Mouse (Mus musculus): ENCODE results near the gene Efcab1.
"Not testable (repeated sequence)": the region's sequence is repeated elsewhere in the genome, so short reads cannot be mapped to it uniquely, and the experiment has no call there.

Gene Efcab1

GRCm38 (mm10) chr16:14906393-14907100 is at the start of gene Efcab1:
Gene Efcab1, plus strand, starts transcription at chr16:14906606.
- peak; percentile 58 for DNase-seq (ENCODE audit: low spot score)

DNA sequence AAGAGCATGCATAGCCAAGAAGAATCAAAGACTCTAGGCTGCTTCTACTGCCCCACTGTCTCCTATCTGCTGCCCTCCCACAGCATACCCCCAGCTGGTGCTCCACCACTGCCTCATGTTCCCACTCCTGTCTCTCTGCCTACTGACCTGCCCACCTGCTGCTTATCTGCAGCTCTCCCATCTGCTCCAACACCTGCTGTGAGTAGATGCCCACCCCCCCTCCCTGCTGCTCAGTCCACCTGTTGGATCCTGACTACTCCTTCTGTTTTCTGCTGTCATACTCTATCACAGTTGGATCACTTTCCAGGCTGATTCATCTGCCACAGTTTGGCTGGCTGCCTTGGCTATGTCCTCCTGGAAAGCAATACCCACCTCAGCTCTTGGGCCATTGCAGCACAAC is 47.0 kb upstream of the Efcab1 start:
- DNase-seq (ENCODE audit: low spot score) = peak; percentile 2

GRCm38 (mm10) chr16:14884916-14885315 is 21.5 kb upstream of the Efcab1 start:
- DNase-seq (ENCODE audit: low spot score) = no peak

DNA sequence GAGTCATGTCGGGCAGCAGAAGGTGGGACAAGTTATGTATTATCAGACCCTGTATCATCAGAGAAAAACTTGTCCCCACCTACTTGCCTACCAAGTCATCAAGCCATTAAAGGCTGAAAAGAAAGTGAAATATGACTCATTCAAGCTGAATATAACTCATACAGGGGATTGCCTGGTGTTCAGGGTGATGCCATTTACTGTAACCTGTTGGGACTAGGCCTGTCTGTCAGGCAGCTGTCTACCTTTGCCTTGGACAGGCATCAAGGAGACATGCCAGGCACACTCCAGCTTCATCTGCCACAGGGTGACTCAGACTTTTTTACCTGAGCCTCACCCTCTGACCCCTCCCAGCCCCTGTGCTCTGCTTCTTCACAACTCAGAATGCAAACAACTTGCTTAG is 21.0 kb upstream of the Efcab1 start:
- no peak for DNase-seq (ENCODE audit: low spot score)

DNA sequence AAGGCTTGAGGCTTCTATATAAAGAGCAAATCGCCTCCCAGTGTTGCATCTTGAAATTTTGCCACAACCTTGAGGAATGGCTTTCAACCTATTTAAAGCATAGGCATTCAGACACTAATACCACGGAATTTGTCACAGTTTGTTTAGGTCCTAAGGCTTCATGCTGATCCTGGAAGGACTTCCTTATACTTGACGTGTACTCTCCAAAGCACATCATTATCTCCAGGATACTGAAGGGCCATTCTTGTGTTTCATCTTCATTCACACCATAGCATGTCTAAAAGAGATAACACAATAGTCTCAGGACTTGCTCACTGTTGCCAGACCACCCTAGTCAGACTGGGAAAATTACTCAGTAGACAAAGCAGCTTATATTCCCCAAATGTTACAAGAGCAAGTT is 13.9 kb upstream of the Efcab1 start:
- no peak for DNase-seq (ENCODE audit: low spot score)

DNA sequence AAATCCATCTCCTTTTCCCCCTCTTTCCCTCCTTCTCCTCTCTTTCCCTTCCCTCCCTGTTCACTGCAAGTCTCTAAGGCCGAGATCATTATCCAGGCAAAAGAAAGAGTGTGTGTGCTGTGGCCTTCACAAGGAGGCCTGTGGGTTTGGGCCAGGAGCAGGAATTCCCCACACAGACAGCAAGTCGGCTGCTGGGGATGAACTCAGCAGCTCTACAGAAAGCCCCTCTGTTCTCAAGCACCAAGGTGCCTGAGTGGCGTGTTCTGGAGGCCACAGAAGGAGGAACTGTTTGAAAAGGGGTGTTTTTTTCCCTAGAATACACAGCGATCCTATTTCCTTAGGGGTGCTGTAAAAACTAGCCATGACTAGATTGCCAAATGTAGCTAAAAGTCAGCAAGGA is 12.5 kb upstream of the Efcab1 start:
- no peak for DNase-seq (ENCODE audit: low spot score)

DNA sequence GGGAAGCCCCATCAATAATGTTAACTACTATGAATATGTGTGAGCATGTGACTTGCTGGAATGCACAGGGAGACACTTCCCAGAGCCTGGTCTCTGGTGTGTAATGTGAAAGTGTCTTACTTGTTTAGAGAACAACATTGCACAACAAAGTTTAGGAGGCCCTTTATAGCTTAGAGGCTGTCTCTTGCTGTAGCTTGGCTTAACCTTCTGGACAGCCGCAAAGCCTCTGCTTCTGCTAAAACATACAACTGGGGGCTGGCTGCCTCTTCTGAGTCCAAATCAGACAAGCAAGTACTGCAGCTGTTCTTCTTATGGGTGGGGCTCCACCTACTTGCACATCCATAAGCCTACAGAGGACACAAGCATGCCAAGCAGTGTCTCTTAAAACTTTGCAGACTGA is 11.7 kb upstream of the Efcab1 start:
- no peak for DNase-seq (ENCODE audit: low spot score)

DNA sequence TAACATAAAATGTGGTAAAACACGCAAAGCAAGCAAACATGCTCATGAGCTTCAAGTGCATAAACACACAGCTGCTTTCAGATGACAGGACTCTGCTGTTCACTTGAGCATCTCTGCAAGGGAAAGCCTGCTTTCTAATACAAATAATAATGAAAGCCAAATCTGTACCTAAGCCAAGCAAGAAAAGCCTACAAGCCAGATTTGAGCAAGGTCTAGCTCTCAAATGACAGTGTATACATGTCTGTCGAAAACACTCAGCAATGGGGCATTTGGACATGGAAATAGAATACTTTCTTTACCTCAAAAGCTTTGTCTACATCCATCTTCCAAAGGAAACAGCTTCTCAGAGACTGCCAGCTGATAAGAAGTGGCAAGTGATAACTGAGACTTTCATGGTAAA is 10.9 kb upstream of the Efcab1 start:
- no peak for DNase-seq (ENCODE audit: low spot score)

DNA sequence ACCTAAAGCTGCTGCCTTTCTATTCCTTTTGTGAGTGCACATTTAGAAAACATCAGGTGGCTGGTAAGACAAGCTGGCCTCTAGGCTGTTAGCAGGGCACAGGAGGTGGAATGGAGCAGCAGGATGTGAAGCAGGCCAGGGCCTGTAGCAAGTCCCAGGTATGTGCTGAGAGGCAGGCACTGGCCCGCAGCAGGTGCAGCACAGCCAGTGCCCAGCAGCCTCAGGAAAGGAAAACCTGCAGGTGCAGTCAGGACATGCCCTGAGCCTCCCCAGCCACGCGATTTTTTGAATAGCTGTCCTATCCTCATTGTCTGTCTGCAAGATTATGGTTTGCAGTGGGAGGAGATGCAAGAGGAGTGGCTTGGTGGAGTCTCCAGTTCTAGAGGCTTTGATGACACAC is 24.3 kb downstream of the Efcab1 start:
- DNase-seq (ENCODE audit: low spot score) = not testable (repeated sequence)

DNA sequence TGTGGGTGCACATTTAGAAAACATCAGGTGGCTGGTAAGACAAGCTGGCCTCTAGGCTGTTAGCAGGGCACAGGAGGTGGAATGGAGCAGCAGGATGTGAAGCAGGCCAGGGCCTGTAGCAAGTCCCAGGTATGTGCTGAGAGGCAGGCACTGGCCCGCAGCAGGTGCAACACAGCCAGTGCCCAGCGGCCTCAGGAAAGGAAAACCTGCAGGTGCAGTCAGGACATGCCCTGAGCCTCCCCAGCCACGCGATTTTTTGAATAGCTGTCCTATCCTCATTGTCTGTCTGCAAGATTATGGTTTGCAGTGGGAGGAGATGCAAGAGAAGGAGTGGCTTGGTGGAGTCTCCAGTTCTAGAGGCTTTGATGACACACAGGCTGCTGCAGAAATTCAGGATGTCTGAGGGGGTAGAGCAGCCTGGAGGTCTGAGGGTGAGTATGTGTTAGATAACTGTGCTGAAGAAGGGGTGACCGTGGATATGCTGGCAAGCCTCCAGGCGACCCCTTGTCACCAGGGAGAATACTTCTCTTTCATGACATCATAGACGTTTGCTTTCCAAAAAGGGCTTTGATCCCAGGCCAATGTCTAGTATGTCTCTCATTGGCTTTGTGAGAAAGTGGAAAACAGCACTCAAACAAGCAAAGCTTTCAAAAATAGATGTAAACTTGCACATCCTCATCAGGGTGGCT is 30.2 kb downstream of the Efcab1 start:
- not testable (repeated sequence) for DNase-seq (ENCODE audit: low spot score)

GRCm38 (mm10) chr16:14939552-14939951 is 33.1 kb downstream of the Efcab1 start:
- DNase-seq (ENCODE audit: low spot score) = no peak

GRCm38 (mm10) chr16:14939994-14940715 is 33.7 kb downstream of the Efcab1 start:
- DNase-seq (ENCODE audit: low spot score) = no peak

GRCm38 (mm10) chr16:14940898-14941297 is 34.5 kb downstream of the Efcab1 start:
- DNase-seq (ENCODE audit: low spot score) = no peak

DNA sequence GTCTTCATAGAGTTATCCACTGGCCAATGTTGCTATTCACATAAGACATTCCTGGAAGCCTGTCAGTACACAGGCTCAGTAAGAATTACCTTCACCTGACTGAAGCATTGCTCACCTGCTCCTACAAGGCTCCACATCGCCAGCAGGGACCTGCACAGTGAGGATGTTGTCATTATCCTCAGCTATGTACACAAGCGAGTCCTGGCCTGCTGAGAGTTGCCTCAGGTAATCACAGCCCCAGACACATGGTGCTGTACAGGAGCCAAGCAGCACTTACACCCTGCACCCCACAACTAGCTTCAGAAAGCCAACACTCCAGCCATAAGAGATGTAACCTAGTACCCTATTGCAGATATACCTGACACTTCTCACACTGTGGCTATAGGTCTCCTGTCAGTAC is 37.1 kb downstream of the Efcab1 start:
- no peak for DNase-seq (ENCODE audit: low spot score)

GRCm38 (mm10) chr16:14947561-14947960 is 41.2 kb downstream of the Efcab1 start:
- DNase-seq (ENCODE audit: low spot score) = not testable (repeated sequence)

DNA sequence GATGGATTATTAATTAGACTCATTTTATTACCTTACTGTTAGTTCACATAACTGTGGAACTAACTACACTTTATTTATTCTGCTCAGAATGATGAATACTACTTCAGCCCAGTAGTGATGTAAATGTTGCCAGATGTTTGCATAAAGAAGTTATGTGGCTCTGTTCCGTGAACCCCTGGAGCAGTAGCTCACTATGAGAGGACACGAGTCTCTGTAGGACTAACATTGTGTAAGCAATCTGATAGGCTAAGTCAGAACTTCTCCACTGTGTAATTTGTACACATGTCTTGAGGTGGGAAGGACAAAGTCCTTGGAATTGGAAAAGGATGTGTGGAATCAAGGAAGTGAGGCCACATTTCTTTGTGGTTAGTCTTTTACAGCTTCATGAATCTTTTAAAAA is 45.5 kb downstream of the Efcab1 start:
- DNase-seq (ENCODE audit: low spot score) = no peak

- no peak for DNase-seq (ENCODE audit: low spot score)
Measured at GRCm38 (mm10) chr16:14959743-14960142, 53.3 kb downstream of the Efcab1 start.

DNA sequence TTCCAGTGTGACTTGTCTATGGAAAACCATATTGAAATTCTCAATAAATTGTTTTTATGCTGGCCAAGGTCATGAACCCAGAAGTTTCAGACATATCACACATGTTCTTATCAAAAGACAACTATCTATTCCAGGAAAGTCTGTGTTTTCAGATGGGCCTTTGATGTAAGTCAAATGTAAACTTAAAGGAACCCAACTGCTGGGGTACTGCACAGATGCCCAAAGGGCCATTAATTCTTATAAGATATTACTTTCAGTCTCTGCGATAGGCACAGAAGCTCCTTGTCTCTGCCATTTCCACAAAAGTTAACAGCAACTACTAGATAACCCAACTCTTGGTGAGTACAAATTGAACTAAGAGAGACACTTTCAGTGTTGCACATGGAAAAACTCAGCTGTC is 67.3 kb downstream of the Efcab1 start:
- no peak for DNase-seq (ENCODE audit: low spot score)

GRCm38 (mm10) chr16:14979228-14979627 is 72.8 kb downstream of the Efcab1 start:
- DNase-seq (ENCODE audit: low spot score) = no peak

DNA sequence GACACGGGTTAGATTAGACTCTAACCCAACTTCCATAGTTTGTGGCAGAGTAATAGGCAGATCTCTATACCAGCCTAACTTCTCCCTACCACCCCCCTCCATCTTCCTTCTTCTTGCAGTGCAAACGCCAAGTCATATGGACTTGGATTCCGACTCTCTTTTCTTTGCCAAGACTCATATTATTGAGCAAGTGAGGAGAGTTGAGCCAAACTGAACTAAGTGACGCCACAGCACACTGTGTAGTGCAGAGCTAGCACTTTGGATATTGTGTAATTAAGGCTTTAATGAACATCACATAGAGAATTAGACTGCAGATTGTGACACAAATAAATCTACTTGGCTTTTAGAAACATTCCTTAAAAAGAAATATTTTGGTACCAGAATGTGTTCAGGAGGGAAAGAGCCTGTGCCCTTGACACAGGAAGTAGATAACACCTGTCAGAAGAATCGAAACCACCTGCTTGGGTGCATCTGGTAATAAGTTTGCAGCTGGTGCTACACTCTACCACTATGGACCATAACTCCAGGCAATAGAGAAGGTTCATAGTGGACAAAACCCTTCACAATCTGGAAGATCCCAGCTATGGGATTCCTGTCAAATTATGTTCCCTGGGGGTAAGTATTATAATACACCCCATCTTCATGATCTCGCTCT is 83.3 kb downstream of the Efcab1 start:
- DNase-seq (ENCODE audit: low spot score) = no peak

DNA sequence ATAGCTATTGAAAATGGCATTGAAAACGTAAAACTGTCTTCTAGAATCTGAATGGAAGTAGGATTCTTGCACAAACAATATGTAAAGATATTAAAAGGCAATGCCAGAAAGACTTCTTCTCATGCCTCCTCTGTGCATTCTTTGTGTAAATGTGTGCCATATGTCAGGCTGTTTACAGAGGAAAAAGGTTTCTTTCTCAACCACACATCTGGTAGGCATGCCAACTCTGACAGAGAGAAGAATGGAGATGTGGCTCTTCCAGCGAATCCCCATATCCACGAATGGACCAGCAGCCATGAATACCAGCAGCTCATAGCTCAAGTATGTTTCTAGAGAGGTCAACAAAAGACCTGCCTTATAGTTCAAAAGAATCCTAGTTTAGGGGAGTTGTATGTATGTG is 84.6 kb downstream of the Efcab1 start:
- no peak for DNase-seq (ENCODE audit: low spot score)

DNA sequence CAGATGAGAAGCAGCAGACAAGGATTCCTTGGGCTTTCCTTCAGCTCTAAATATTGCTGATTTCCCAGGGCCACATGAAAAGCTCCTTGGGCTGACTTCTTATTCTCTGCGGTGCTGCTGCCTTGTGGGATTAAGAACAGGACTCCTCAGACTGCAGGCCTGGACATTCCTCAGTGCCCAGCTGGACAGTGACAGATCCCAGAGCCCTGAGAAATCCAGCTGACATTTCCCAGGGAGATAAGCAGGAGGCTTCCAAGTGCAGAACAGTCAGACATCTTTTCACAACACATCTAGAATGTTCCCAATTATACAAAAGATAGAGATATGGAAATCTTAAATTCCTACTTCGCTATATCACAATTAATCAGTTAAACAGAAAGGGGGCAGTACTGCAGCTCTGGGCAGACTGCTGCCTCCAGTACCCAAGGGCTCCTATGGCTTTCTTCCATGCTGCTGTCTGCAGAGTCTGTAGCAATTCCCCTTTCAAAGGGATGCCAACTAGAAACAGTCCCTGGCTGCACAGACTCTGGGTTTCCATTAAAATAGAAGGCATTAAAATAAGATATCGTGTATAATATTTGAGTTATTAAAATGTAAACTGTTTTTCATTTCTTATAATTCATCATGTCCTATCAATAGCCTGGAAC is 86.2 kb downstream of the Efcab1 start:
- DNase-seq (ENCODE audit: low spot score) = no peak
